Mouse (Mus musculus) thymus, postnatal 14 days (tissue): ENCODE results near the gene Zp2.

Source experiments
- DNase-seq: peaks from one replicate; pipeline ENCODE4 v3.0.0; 2021

Gene Zp2

DNA sequence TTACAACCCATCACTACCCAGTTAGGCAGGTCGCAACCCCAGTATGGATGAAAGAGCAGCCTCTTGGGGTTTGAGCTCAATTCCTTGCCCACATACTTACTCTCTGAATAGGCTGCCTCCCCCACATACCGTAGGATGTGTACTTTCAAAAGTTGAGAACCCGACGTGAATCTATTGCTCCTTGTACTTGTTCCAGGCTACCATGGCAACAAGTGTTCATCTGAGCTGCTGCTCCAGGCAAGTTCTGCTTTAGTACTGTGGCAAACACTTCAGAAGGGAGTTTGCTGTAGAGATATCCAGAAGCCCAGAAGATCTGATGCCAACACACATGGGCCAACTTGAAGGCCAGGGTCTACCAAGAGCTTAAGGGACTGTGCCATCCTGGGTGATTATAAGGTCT lies 16.1 kb downstream of the Zp2 start:
- no peak for DNase-seq

DNA sequence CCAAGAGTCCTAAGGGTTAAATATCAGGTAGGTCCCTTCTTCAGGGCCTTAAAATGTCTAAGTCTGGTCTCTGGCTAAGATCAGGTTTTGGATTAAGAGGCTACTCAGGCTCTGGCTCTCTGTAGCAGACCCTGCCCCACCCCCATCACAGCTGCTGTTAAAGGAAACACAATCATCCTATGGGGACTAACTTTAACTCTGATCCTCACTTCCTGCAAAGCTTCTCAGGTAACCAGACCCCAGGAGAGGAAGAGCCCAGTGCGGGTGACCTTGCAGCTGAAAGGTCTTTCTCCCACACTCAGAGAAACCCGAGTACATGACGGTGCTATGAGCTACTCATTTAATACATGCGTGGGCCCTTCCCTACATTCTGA lies 17.4 kb downstream of the Zp2 start:
- no peak for DNase-seq

DNA sequence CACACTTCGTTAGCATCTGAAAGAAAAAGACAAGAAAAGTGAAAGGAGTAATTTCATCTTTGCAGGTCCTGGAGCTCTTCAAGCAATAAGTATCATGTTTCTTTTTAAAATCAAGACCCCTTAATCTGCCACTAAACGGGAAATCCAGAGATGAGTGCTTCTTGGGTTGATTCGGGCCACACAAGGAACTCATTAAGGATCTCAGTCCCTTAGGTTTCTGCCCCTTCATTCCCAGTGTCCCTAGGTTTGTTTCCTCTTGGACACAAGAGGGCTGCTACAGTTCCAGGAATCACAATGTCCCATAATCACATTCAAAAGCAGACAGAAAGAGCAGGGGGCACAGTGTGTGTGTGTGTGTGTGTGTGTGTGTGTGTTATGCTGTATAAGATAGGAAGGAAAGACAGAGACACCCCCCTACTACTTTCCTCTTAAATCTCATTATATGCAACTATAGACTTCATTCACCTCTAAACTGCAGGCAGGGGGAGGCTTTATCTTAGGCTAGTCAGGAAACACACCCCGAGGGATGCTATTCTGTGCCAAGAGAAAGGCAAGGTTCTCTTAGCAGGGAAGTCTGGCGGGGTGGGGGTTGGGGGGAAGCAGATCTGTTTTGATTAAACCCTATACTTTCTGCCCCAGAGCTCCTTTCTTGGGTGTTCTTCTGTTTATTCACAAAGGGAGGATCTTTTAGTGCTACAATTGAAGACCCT lies 18.0 kb downstream of the Zp2 start:
- DNase-seq: no peak

DNA sequence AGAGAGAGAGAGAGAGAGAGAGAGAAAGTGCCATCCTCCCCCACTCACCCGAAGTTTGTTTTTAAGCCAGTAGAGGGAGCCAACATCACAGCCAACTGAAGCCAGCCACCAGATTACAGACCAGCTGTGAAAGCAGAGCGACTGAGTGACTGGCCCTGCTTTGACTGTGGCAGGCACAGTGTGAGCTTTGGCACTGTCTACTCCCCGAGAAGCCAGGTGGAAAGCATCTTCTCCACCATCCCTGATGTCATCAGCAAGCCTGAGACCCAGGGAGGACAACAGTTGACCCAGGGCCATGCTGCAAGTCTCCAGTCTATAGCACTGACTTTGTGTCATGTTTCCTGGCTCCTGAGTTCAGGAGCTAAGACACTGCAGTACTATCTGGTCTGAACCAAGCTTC lies 20.2 kb downstream of the Zp2 start:
- DNase-seq: peak; percentile 23

DNA sequence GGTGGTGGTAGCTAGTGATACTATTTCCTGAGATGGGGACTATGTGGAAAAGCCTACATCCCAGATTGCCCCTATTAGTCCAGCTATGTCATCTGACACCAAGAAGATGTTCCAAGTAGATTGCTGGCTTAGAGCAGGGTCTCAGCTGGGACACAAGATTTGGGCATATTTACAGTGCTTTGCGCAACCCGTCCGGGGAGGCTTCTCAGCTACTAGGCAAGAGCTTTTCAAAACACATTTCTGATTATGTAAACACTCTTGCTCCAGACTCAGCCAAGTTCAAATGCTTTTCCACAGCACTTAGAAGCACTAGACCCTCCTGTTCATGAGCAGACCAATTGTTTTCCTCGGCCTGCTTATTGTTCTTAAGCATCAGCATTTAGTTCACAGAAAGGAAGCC lies 21.3 kb downstream of the Zp2 start:
- no peak for DNase-seq

DNA sequence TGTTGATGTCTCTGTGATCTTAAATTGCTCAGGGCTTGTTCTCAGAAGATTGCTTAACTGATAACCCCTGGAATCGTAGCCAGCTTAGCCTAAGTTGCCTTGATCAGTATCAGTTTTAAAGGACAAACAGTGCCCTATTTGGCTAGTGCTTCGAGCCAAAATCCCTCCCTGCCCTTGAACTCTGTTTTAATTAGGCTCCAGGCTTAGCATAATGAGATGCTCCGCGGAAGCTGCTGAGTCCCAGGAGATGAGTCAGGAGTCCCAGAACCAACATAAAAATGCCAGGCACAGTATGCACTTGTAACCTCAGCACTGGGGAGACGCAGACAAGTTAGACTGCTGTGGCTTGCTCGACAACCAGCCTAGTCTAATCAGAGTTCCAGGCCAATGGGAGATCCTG lies 27.6 kb downstream of the Zp2 start:
- no peak for DNase-seq

DNA sequence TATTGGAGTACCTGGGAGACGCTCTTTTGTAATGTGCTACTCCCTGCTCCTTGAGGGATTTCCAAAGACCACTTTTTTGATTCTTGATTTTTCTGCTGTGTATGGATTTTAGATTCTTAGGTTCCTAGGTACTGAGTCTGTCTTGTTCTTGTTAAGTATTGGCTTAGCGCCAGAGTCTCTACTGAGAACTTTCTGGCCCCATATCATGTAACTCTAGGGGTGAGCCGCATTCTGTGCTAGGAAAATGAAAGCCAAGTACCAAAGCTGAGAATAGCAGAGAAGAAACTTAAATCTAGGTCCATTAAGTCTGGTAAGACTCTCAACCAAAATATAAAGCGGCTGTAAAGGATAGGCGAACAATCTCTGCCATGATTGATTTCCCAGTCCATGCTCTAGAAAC lies 28.1 kb downstream of the Zp2 start:
- no peak for DNase-seq

DNA sequence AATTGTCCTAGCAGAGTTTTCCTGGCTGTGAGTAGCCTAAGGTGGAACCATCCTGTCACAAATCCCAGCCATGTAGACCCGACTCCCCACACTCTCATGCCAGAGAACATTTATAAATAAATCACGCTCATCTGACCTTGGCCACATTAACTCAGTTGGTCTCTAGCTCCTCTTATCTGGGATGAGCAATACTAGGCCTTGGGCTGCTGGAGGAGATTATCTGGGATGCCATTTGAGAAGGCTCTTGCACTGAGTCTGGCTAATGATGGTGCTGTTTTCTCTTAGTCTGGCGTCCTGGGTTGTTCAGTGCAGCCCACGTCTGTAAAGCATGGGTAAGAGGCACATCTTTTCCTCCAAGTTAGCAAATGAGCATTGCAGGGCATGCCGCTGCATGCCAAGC lies 35.4 kb downstream of the Zp2 start:
- DNase-seq: no peak

DNA sequence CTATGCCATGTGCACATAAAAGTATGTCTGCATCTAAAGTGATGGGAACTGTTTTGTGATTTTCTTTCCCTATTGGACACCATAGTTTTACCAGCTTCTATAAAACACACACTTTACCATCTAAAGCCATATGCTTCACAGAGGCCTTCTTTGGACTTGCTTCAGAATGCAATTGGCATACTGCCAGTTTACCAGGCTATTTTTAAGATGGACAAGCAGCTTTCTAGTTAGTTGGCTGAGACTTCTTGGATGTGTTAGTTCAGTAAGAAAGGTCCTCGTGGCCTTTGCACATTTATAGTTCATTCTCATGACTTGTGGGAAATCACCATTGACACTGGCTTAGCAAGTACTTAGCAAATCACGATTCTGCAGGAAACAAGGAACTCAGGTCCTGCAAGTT lies 38.7 kb downstream of the Zp2 start:
- no peak for DNase-seq

DNA sequence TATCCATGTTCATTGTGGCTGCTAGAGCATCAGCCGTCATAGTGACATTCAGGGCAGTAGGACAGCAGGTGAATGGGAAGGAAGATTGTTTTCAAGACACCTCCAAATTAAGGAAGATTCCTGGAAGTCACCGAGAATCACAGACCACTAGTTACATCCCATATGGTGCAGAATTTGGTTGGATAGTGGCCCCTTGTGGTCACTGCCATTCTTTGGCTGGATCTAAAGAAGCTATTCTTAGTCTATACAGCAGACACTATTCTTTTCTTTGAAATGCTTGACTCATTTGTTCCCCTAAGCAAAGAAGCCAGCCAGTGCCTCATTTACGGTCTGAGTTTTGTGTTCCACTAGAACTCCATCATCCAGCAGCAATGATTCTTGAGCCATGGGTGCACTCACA lies 40.1 kb downstream of the Zp2 start:
- DNase-seq: no peak

DNA sequence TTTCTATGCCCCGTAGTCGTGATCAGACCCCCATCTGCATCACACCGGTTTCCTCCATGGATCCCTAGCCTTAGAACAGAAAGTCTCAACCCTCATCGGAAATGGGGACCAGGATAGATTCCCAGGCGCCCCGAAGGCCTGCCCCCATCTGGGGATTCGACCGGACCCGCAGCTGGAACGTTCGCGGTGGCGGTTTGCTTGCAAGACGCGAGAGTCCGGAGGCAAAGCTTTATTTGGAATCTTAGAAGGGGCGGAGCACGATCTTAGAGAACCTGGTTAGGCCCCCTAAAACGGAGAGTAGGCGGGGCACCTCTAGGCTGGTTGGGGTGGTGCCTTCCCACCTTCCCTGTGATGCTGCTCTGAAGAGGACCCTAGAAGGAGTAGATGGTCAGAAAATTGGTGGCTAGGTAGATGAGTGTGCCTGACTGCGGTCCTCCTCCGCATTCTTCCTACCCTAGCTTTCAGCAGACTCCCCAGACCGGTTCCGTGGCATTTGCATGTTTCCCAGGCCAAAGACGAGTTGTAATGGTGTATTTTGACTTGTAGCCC lies 42.0 kb downstream of the Zp2 start:
- DNase-seq: no peak

DNA sequence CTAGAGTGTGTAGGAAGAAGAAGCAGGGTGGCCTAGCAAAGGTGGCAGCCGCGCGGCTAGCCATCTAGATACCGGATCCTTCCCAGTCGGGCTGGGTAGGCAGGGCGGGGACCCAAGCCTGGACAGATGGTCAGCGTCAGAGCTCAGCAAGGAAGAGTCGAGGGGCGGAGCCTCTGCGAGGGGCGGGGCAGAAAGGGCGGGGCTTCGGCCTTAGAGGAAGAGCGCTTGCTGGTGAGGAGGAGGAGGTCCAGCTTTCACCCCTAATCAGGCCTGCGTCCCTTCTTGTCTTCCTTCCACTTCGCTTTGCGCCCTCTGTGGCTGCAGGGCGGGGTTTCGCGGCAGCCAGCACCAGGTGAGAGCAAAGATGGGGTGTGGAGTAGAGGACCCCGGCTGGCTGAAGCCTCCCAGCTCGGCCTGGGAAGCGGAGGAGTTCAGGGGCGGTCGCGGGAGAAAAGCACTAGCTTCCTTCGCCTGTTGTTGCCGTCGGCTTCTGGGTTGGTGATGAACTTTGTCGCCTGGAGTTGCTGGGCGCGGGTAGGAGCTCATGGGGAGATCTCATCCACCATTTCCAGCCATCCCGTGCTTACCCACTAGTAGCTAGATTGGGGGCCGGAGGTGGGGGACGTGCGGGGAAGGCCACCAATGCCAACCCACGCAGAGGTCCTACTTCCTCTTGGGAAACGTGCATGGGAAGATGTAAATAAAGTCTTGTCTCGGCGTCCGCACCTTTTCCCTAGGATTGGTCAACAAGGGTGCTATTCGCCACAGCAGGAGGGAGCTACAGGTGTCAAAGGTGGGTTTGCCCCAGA lies 42.7 kb downstream of the Zp2 start, which contains the start of gene Tmem159:
Gene Tmem159 (plus strand): TSS at position 190 of the 809 bp plus-strand sequence.
- peak; percentile 30 for DNase-seq

DNA sequence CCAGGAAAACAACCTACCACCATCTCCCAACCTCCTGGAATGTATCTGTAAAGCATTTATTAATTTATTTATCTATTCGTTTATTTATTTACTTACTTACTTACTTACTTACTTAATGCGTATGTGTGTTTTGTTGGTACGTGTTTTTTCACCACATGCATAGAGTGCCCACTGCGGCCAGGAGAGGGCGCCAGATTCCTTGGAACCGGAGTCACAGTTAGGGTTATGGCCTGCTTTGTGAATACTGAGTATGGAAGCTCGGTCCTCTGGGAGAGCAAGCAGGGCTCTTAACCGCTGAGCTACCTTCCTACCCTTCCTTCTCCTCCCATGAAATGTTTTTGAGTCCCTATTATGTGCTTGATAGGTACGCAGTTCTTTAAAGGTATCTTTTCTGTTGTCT lies 46.7 kb downstream of the Zp2 start:
- peak; percentile 31 for DNase-seq

DNA sequence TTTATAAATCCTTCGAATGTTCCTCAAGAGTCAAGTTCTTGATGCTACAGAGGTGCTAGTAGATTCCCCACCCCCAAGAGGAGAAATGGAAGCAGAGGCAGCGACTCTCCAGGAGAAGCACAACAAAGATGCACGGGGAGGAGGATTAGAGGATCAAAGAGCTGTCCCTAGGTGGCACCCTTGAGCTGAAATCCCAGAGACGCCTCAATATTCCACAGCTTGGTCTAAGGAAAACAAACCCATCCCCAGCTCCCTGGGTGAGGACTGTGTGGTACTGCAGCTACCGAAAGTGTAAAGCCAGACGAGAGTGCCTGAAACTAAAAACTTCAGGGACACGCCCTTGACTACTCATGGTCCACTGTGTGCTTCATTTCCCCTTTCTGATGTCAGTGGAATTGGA lies 47.2 kb downstream of the Zp2 start:
- no peak for DNase-seq

DNA sequence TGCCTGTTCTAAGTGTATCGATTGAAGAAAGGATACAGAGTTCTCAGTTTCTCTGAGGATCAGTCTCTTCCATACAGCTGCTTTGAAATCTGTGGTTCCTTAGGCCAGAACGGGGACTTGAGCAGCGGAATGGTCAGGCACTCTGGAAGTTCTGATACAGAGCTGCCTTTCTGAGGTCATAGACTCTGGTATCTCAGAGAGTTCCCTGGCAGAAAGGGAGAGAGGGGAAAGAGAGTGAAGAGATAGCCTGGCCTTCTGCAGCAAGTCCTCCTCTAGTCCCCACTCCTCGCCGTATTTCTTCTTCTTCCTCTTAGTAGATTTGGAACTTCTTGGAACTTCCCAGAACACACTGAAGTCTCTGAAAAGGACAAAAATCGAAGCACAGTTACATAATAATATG lies 49.9 kb downstream of the Zp2 start, which contains the start of gene Dnah3:
Gene Dnah3 (minus strand): TSS at position 101 of the 400 bp plus-strand sequence.
- DNase-seq: no peak

DNA sequence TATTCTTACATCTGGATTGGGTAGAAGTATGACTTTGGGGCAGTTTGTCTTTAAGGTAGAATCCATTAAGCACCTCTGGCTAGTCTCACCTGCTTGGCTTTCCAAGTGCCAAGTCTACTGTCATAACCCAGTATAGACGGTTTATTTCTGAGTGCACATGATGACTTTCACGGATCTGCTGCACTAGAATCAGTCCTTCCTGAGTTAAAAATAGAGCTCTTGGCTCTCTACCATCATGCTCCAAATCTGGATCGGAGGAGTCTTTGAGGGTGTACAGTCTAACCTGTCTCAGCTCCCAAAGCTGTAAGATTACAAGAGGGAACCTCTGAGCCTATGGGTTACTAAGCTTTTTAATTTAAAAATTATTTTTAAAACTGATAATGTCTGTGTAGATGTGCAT lies 50.9 kb downstream of the Zp2 start:
- DNase-seq: no peak

DNA sequence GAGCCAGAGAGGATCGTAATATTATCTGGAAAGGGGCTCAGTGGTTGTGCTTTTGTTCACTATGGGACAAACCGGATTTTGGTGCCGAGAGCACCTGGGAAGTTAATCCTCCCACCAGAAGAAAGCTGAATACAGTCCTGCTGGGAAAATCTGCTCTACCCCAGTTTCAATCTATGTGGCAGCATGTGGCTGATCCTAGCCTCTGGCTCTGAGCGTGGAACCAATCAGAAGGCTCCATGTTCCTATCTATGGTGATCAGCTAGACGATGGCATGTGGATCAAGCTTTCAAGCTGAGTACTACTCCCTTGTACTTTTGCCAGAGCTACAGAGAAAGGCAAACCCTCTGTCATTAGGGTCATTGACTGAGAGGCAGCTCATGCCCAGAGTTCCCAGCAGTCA lies 52.1 kb downstream of the Zp2 start:
- no peak for DNase-seq

DNA sequence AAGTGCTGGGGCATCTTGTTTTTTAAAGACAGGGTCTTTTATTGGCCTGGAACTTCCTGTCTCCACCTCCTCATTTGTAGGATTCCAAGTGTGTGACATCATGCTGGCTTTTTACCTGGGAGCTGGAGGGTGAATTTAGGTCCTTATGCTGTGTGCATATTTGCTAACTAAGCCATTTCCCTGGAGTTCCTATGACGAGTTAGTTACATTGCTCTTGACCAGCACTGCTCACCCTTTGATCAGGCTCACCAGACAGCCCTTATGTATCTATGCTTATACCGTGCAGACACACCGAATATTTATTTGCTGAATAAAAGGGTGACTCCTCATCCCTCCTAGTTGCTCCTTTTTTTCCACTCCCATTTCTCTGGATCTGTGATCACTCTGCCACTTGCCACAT lies 64.9 kb downstream of the Zp2 start:
- no peak for DNase-seq
